Mouse (Mus musculus) heart, adult 2 months (tissue): ENCODE results near the gene Ccdc153. TPM values are rescaled to one million over a fixed set of nuclear protein-coding genes. Genes with fewer than 3 reads are reported as not detected.

Experiments
- DNase-seq, 2 experiments: peaks; one replicate each; pipeline ENCODE4 v3.0.0; 2021
- H3K27ac ChIP-seq: fragments of 200-600 bp; 2 replicates; pipeline ENCODE4 v1.8.1; 2022
- H3K27me3 ChIP-seq: fragments of 200-500 bp; 2 replicates; pipeline ENCODE4 v1.6.1; 2012; ENCODE audit warnings: mild to moderate bottlenecking, low read length, inconsistent platforms, mixed read lengths; ENCODE audit not compliant: control insufficient read depth, insufficient read depth
- H3K36me3 ChIP-seq: fragments of 200-500 bp; 2 replicates; pipeline ENCODE4 v1.6.1; 2012; ENCODE audit warnings: low read length, inconsistent platforms; ENCODE audit not compliant: control insufficient read depth, insufficient read depth
- H3K4me1 ChIP-seq: fragments of 200-500 bp; 2 replicates; pipeline ENCODE4 v1.6.1; 2011; ENCODE audit warnings: low read length; ENCODE audit not compliant: control insufficient read depth, insufficient read depth
- H3K4me3 ChIP-seq: fragments of 200-600 bp; 2 replicates; pipeline ENCODE4 v1.8.1; 2022
- H3K79me2 ChIP-seq: fragments of 200-500 bp; replicated peaks from 2 replicates; pipeline ENCODE4 v1.6.1; 2012; ENCODE audit warnings: mild to moderate bottlenecking, inconsistent platforms, low read length, moderate library complexity, mixed read lengths; ENCODE audit not compliant: control insufficient read depth, insufficient read depth
- H3K9ac ChIP-seq: fragments of 200-500 bp; 2 replicates; pipeline ENCODE4 v1.6.1; 2012; ENCODE audit warnings: low read depth, mild to moderate bottlenecking, control low read depth, inconsistent platforms, low read length, mixed read lengths
- CTCF ChIP-seq: fragments of 200-600 bp; IDR thresholded peaks from 2 replicates; pipeline ENCODE4 v1.8.1; 2022; ENCODE audit warnings: antibody characterized with exemption, mild to moderate bottlenecking, moderate library complexity
- EP300 ChIP-seq: fragments of 200-500 bp; IDR thresholded peaks from 2 replicates; pipeline ENCODE4 v1.6.1; 2011; ENCODE audit warnings: low read depth, low read length, control low read depth; ENCODE audit not compliant: insufficient read depth
- POLR2A ChIP-seq: fragments of 200-500 bp; IDR thresholded peaks from 2 replicates; pipeline ENCODE4 v1.6.1; 2011; ENCODE audit warnings: mild to moderate bottlenecking, low read depth, low read length, control low read depth; ENCODE audit not compliant: insufficient read depth
- WGBS: fragments of 180-500 bp; shearing (Covaris S2); methylation state at CpG from one replicate; pipeline ENCODE4 v1.1.7; 2018; 5-methylcytosine and 5-hydroxymethylcytosine counted together
- intact Hi-C: fragments of 180-260 bp; cut with DNase I; formaldehyde crosslinking; loops from one replicate; pipeline ENCODE4 v1.15.1; 2025
- polyA plus RNA-seq: library from polyadenylated mRNA; depleted of rRNA; stranded (reverse); fragments of >200 nt; gene quantifications from 2 replicates; pipeline ENCODE4 v1.2.3, GENCODE M21; 2012
- total RNA-seq, 2 experiments: library from RNA; stranded (reverse); gene quantifications; 2 replicates each; pipeline ENCODE4 v1.2.3; 2021

Gene Ccdc153
- total and polyA plus RNA-seq, 3 experiments = 1.6 TPM; not detected in 2

GRCm38 (mm10) chr9:44240911-44241310 is 435 bp downstream of the Ccdc153 start:
- no peak for DNase-seq
- TF ChIP-seq EP300 (no peak), POLR2A (no peak), CTCF (no peak)
- 66% methylated on average over 5 of the region's 5 CpGs for WGBS
- intact Hi-C loops = no loop called here
- Histone ChIP-seq H3K4me3 (no peak overlapping the region), H3K27me3 (no peaks in the 10 kb centered on the region), H3K27ac (no peak overlapping the region), H3K4me1 (no peaks in the 10 kb centered on the region), H3K9ac (no peak overlapping the region), H3K79me2 (no peaks in the 10 kb centered on the region), H3K36me3 (no peaks in the 10 kb centered on the region)

GRCm38 (mm10) chr9:44241418-44241817 is 942 bp downstream of the Ccdc153 start:
- Histone ChIP-seq H3K36me3 (no peaks in the 10 kb centered on the region), H3K9ac (no peak overlapping the region), H3K27ac (no peak overlapping the region), H3K4me1 (no peaks in the 10 kb centered on the region), H3K27me3 (no peaks in the 10 kb centered on the region), H3K4me3 (no peak overlapping the region), H3K79me2 (no peaks in the 10 kb centered on the region)
- 64% methylated on average over 9 of the region's 9 CpGs for WGBS
- TF ChIP-seq CTCF (no peak), POLR2A (no peak), EP300 (no peak)
- intact Hi-C loops = no loop called here
- DNase-seq = no peak

DNA sequence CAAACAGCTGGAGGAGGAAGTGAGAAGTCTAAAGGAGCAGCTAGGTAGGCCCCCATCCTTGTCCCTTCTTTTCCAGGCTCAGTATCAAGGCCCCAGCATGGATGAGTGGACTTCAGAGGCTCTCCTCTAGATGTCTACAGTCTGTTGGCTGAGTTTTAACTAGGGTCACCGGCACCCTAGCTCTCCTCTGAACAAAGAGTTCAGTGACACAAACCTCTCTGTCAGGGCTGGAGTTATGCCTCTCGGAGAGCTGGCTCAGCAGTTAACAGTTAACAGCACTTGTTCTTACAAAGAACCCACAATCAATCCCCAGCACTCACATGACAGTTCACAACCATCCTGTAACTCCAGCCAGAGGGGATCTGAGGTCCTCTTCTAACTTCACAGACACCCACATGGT is 3.1 kb downstream of the Ccdc153 start:
- no peak overlapping the region for H3K27ac ChIP-seq
- no peak overlapping the region for H3K9ac ChIP-seq
- intact Hi-C loops = no loop called here
- DNase-seq = no peak
- H3K27me3 ChIP-seq = no peaks in the 10 kb centered on the region
- TF ChIP-seq POLR2A (no peak), CTCF (no peak), EP300 (no peak)
- H3K4me3 ChIP-seq = no peak overlapping the region
- H3K36me3 ChIP-seq = no peaks in the 10 kb centered on the region
- no peaks in the 10 kb centered on the region for H3K79me2 ChIP-seq
- H3K4me1 ChIP-seq = no peaks in the 10 kb centered on the region
- WGBS = 67% methylated on average over 2 of the region's 2 CpGs

DNA sequence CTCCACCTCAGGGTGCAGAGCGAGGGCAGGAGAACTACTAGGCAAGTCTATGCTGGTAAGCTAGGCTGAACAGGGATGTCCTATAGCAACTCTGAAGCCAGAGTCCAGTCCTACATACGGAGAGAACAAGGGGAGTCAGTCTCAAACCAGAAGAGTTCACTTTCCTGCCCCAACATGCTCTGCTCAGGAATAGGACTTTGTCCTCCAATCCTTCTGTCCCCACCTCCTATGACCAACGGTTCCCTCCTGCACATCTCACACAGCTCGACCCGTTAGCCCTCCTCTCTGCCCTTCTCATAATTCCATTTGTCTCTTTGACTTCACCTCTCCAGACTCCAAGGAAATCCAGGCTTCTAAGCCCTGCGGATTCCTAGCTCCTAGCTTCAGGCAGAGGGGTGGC is 7.4 kb downstream of the Ccdc153 start:
- Histone ChIP-seq H3K27ac (no peak overlapping the region), H3K4me1 (no peaks in the 10 kb centered on the region), H3K9ac (no peak overlapping the region), H3K27me3 (no peaks in the 10 kb centered on the region), H3K4me3 (no peak overlapping the region), H3K79me2 (no peaks in the 10 kb centered on the region), H3K36me3 (no peaks in the 10 kb centered on the region)
- whole genome bisulfite sequencing = 72% methylated on average over 6 of the region's 6 CpGs
- no peak for DNase-seq
- TF ChIP-seq CTCF (no peak), POLR2A (no peak), EP300 (no peak)
- intact Hi-C loops = loop anchor here (2.0 to 5.0 kb wide), 3 partner anchors 21 to 121 kb away; partner anchors contain the start of genes Hmbs and Nlrx1

DNA sequence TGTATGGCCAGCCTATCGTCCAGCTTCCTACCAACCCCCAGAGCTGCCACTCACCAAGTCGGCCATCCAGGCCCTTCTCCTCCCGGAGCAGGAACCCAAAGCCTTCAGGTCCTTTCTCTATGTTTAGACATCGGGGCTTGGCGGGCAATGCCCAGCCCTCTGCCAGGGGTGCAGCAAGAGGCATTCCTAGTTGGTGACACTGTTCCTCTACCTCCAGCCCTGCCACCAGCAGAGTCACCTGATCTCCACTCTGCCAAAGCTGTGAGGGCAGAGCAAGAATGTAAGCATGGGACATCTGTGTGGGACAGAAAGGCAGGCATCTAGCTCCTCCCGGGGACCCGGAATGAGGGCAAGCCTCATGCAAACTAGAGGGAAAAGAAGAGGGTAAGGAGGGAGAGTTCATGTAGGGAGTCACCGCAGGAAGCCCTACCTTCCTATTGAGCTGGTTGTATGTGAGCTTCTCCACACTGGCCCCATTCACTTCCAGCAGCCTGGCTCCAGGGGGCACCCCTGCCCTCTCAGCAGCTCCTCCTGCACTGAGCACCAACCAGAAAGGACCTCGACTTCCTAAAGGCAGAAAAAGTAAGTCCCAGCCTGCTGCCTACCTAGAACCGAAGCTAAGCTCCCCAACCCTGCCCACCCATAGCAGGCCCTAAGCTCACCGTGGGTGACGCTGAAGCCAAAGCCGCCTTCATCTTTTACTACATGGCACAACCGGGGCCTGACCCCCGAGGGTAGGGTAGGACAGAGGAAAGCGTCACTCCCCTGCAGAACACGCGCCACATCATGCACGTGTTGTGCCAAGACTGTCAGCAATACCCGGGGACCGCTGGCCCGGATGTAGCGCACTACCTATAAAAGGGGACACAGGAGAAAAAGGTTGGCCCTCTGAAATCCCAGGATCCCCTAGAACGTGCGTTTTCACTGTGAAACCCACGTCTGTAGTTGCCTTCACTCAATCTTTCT is 9.0 kb downstream of the Ccdc153 start:
- WGBS = 35% methylated on average over 26 of the region's 26 CpGs
- 0 out of 2 replicates have a peak, but pooled peaks have one; percentile 33 for TF ChIP-seq POLR2A
- peak; percentile 81 for TF ChIP-seq CTCF
- TF ChIP-seq EP300 = peak; percentile 35; the same call in 1 of the 2 replicates
- H3K9ac ChIP-seq = no peak overlapping the region
- intact Hi-C loops = loop anchor here (2.0 to 5.0 kb wide), 3 partner anchors 19 to 122 kb away; partner anchors contain the start of genes Hmbs and Nlrx1
- DNase-seq = peak; percentile 66 to 77
- peak overlapping the region; percentile 54 for H3K27ac ChIP-seq
- H3K4me1 ChIP-seq = no peaks in the 10 kb centered on the region
- no peaks in the 10 kb centered on the region for H3K27me3 ChIP-seq
- H3K36me3 ChIP-seq = no peaks in the 10 kb centered on the region
- no peaks in the 10 kb centered on the region for H3K79me2 ChIP-seq
- H3K4me3 ChIP-seq = no peak overlapping the region; the same call in 1 of the 2 replicates

GRCm38 (mm10) chr9:44250445-44250844 is 10.0 kb downstream of the Ccdc153 start:
- Histone ChIP-seq H3K9ac (no peak overlapping the region), H3K36me3 (no peaks in the 10 kb centered on the region), H3K4me1 (no peaks in the 10 kb centered on the region), H3K4me3 (no peak overlapping the region), H3K27me3 (no peaks in the 10 kb centered on the region), H3K27ac (no peak overlapping the region), H3K79me2 (no peaks in the 10 kb centered on the region)
- no peak for DNase-seq
- WGBS = 39% methylated on average over 4 of the region's 4 CpGs
- intact Hi-C loops = no loop called here
- TF ChIP-seq POLR2A (no peak), EP300 (no peak), CTCF (no peak)
